Mouse (Mus musculus) embryonic facial prominence, embryonic 15.5 days (tissue): ENCODE measurements around the gene Lelp1. TPM values are rescaled to one million over a fixed set of nuclear protein-coding genes. Genes with fewer than 3 reads are reported as not detected.

Source experiments
- ATAC-seq: fragments of 200-750 bp; cut with Nextera tagmentation; 2 replicates; pipeline ENCODE4 v1.8.0; 2017; ENCODE audit warnings: low read depth, moderate TSS enrichment; ENCODE audit not compliant: insufficient number of reproducible peaks, low FRiP score, low TSS enrichment
- H3K27ac ChIP-seq: fragments of 300-500 bp; sonication (generic); replicated peaks from 2 replicates; pipeline ENCODE4 v1.5.1; 2015; ENCODE audit warnings: mild to moderate bottlenecking, inconsistent platforms
- H3K27me3 ChIP-seq: fragments of 300-500 bp; sonication (generic); 2 replicates; pipeline ENCODE4 v1.6.1; 2015; ENCODE audit warnings: inconsistent platforms
- H3K36me3 ChIP-seq: fragments of 300-500 bp; sonication (generic); 2 replicates; pipeline ENCODE4 v1.6.1; 2015; ENCODE audit warnings: mild to moderate bottlenecking, inconsistent platforms
- H3K4me1 ChIP-seq: fragments of 300-500 bp; sonication (generic); 2 replicates; pipeline ENCODE4 v1.6.1; 2015; ENCODE audit warnings: inconsistent platforms
- H3K4me2 ChIP-seq: fragments of 300-500 bp; sonication (generic); replicated peaks from 2 replicates; pipeline ENCODE4 v1.6.1; 2015; ENCODE audit warnings: mild to moderate bottlenecking, inconsistent platforms
- H3K4me3 ChIP-seq: fragments of 300-500 bp; sonication (generic); replicated peaks from 2 replicates; pipeline ENCODE4 v1.5.1; 2015; ENCODE audit warnings: mild to moderate bottlenecking, inconsistent platforms
- H3K9ac ChIP-seq: fragments of 300-500 bp; sonication (generic); 2 replicates; pipeline ENCODE4 v1.6.1; 2015; ENCODE audit warnings: inconsistent platforms
- H3K9me3 ChIP-seq: fragments of 300-500 bp; sonication (generic); replicated peaks from 2 replicates; pipeline ENCODE4 v1.6.1; 2016; ENCODE audit warnings: inconsistent platforms
- WGBS: fragments of 180-500 bp; shearing (Covaris S2); methylation state at CpG from one replicate; pipeline ENCODE4 v1.1.7; 2015; 5-methylcytosine and 5-hydroxymethylcytosine counted together
- polyA plus RNA-seq: library from polyadenylated mRNA; unstranded; fragments of >200 nt; fragmentation: Nextera tagmentation; extraction: Ambion mirVana; gene quantifications from 2 replicates; pipeline ENCODE4 v1.2.1, GENCODE M21; 2015

Lelp1 gene
- polyA plus RNA-seq, 1 experiment from 2014 or later, result not detected

GRCm38 (mm10) chr3:92106582-92106981 lies 36.0 kb downstream of the Lelp1 start:
- Histone ChIP-seq H3K9me3 (no peaks in the 10 kb centered on the region), H3K36me3 (no peaks in the 10 kb centered on the region), H3K4me2 (no peak overlapping the region), H3K27me3 (no peaks in the 10 kb centered on the region), H3K4me3 (no peak overlapping the region), H3K9ac (no peak overlapping the region), H3K4me1 (no peaks in the 10 kb centered on the region), H3K27ac (no peak overlapping the region)
- 11% methylated on average over 6 of the region's 6 CpGs for WGBS
- no peak for ATAC-seq

Other genes with a start within 250 kb of the Lelp1 start
- gene Pglyrp3, start 128.2 kb downstream of the Lelp1 start, polyA plus RNA-seq, result 3.0 and 4.2 TPM in 2 replicates
- gene Lor, start 59.6 kb downstream of the Lelp1 start, polyA plus RNA-seq, result 189 and 226 TPM in 2 replicates
- gene Prr9, start 18.8 kb downstream of the Lelp1 start, polyA plus RNA-seq, result 44.2 and 62.6 TPM in 2 replicates
- 0.12 TPM in 1 of 2 replicates, not detected in the other for gene Sprr2a1, start 73.1 kb upstream of the Lelp1 start, polyA plus RNA-seq
- 2.5 and 6.2 TPM in 2 replicates for gene Sprr2a2, start 73.2 kb upstream of the Lelp1 start, polyA plus RNA-seq
- gene Sprr2a3, start 142.7 kb upstream of the Lelp1 start, polyA plus RNA-seq, result 0.39 TPM in 1 of 2 replicates, not detected in the other
- 0.29 TPM in 1 of 2 replicates, not detected in the other for gene Sprr2b, start 173.9 kb upstream of the Lelp1 start, polyA plus RNA-seq
- gene Sprr2d, start 196.4 kb upstream of the Lelp1 start, polyA plus RNA-seq, result not detected in 2 replicates
- gene Sprr2e, start 209.4 kb upstream of the Lelp1 start, polyA plus RNA-seq, result not detected in 2 replicates
- not detected in 2 replicates for gene Sprr2f, start 222.4 kb upstream of the Lelp1 start, polyA plus RNA-seq
- 1.5 and 4.6 TPM in 2 replicates for gene Sprr2h, start 242.9 kb upstream of the Lelp1 start, polyA plus RNA-seq